Mouse (Mus musculus): ENCODE data around the gene Tmem39b. TPM values are rescaled to one million over a fixed set of nuclear protein-coding genes. Genes with fewer than 3 reads are reported as not detected.
A peak's percentile ranks its signal among the peaks of the same experiment; 100 is the strongest.
"Not testable (repeated sequence)": the region's sequence is repeated elsewhere in the genome, so short reads cannot be mapped to it uniquely, and the experiment has no call there.

The Tmem39b gene
- polyA plus RNA-seq (2015; fragmentation: Nextera tagmentation; extraction: Ambion mirVana): 19.4 and 19.6 TPM in 2 replicates

GRCm38 (mm10) chr4:129696158-129696985 is at the start of gene Tmem39b:
TSS of gene Tmem39b (minus strand) at chr4:129696838.
- under 1% methylated on average over 53 of the region's 57 CpGs for WGBS
- peak within 1 kb of the TSS; percentile 98 for H3K27ac ChIP-seq (replicated peaks)
- peak within 1 kb of the TSS; percentile 84 for H3K9ac ChIP-seq (replicated peaks)
- peak within 1 kb of the TSS; percentile 59 for H3K4me2 ChIP-seq (replicated peaks)
- no peaks in the 10 kb centered on the region for H3K9me3 ChIP-seq
- peak within 1 kb of the TSS; percentile 80 for H3K4me3 ChIP-seq
- H3K36me3 ChIP-seq: peaks cover 28% of the 10 kb centered on the region
- peaks cover 26% of the 10 kb centered on the region for H3K4me1 ChIP-seq
- H3K27me3 ChIP-seq: no peaks in the 10 kb centered on the region
- peak; percentile 89 for ATAC-seq (replicated peaks)

- WGBS: 79% methylated on average over 1 of the region's 1 CpGs
- Histone ChIP-seq H3K4me3 (no peak overlapping the region), H3K9me3 (no peaks in the 10 kb centered on the region), H3K9ac (replicated peaks) (no peak overlapping the region), H3K4me1 (peaks cover 9% of the 10 kb centered on the region), H3K27ac (replicated peaks) (no peak overlapping the region), H3K27me3 (no peaks in the 10 kb centered on the region), H3K4me2 (replicated peaks) (no peak overlapping the region), H3K36me3 (no peaks in the 10 kb centered on the region)
- no peak for ATAC-seq (replicated peaks)
Measured at GRCm38 (mm10) chr4:129746106-129746505, 49.5 kb upstream of the Tmem39b start.

- Histone ChIP-seq H3K36me3 (no peaks in the 10 kb centered on the region), H3K9me3 (no peaks in the 10 kb centered on the region), H3K4me2 (replicated peaks) (peak overlapping the region; percentile 67), H3K27me3 (no peaks in the 10 kb centered on the region), H3K9ac (replicated peaks) (peak overlapping the region; percentile 92), H3K4me3 (peak overlapping the region; percentile 87), H3K27ac (replicated peaks) (peak overlapping the region; percentile 100), H3K4me1 (peaks cover 28% of the 10 kb centered on the region)
- no peak for ATAC-seq (replicated peaks)
- 41% methylated on average over 2 of the region's 2 CpGs for WGBS
Measured at GRCm38 (mm10) chr4:129743494-129743893, 46.9 kb upstream of the Tmem39b start.

GRCm38 (mm10) chr4:129743010-129743390 is 46.4 kb upstream of the Tmem39b start:
- Histone ChIP-seq H3K27ac (replicated peaks) (peak overlapping the region; percentile 100), H3K9me3 (no peaks in the 10 kb centered on the region), H3K4me3 (peak overlapping the region; percentile 87), H3K4me1 (peaks cover 32% of the 10 kb centered on the region), H3K27me3 (no peaks in the 10 kb centered on the region), H3K9ac (replicated peaks) (peak overlapping the region; percentile 92), H3K4me2 (replicated peaks) (peak overlapping the region; percentile 67), H3K36me3 (no peaks in the 10 kb centered on the region)
- 4% methylated on average over 7 of the region's 7 CpGs for WGBS
- peak; percentile 6; the same call in 1 of the 2 replicates for ATAC-seq (replicated peaks)

GRCm38 (mm10) chr4:129742232-129743009 is 45.8 kb upstream of the Tmem39b start, which contains the start of gene Khdrbs1:
TSS of gene Khdrbs1 (minus strand) at chr4:129742303.
- peak within 1 kb of the TSS; percentile 100 for H3K27ac ChIP-seq (replicated peaks)
- under 1% methylated on average over 71 of the region's 76 CpGs for WGBS
- H3K4me1 ChIP-seq: peaks cover 35% of the 10 kb centered on the region

GRCm38 (mm10) chr4:129741974-129742231 is 45.3 kb upstream of the Tmem39b start:
- ATAC-seq (replicated peaks): peak; percentile 44
- Histone ChIP-seq H3K27me3 (no peaks in the 10 kb centered on the region), H3K4me3 (peak overlapping the region; percentile 87), H3K4me2 (replicated peaks) (peak overlapping the region; percentile 47; the same call in 1 of the 2 replicates), H3K9ac (replicated peaks) (peak overlapping the region; percentile 96), H3K9me3 (no peaks in the 10 kb centered on the region), H3K4me1 (peaks cover 40% of the 10 kb centered on the region), H3K27ac (replicated peaks) (peak overlapping the region; percentile 100), H3K36me3 (no peaks in the 10 kb centered on the region)
- WGBS: 0% methylated on average over 34 of the region's 34 CpGs

More at GRCm38 (mm10) chr4:129742232-129743009, 45.8 kb upstream of the Tmem39b start, which contains the start of gene Khdrbs1:
- Histone ChIP-seq H3K4me3 (peak within 1 kb of the TSS; percentile 87), H3K36me3 (no peaks in the 10 kb centered on the region), H3K9me3 (no peaks in the 10 kb centered on the region), H3K9ac (replicated peaks) (peak within 1 kb of the TSS; percentile 96), H3K4me2 (replicated peaks) (peak within 1 kb of the TSS; percentile 67), H3K27me3 (no peaks in the 10 kb centered on the region)
- peak; percentile 95 for ATAC-seq (replicated peaks)

GRCm38 (mm10) chr4:129741251-129741973 is 44.8 kb upstream of the Tmem39b start:
- WGBS: under 1% methylated on average over 62 of the region's 62 CpGs
- H3K9ac ChIP-seq (replicated peaks): peak overlapping the region; percentile 96
- no peaks in the 10 kb centered on the region for H3K9me3 ChIP-seq
- H3K27ac ChIP-seq (replicated peaks): peak overlapping the region; percentile 100
- peaks cover 43% of the 10 kb centered on the region for H3K4me1 ChIP-seq
- peak overlapping the region; percentile 47 for H3K4me2 ChIP-seq (replicated peaks)
- H3K4me3 ChIP-seq: peak overlapping the region; percentile 87
- no peak for ATAC-seq (replicated peaks)
- no peaks in the 10 kb centered on the region for H3K36me3 ChIP-seq
- no peaks in the 10 kb centered on the region for H3K27me3 ChIP-seq

GRCm38 (mm10) chr4:129739111-129739645 is 42.5 kb upstream of the Tmem39b start:
- no peak for ATAC-seq (replicated peaks)
- H3K36me3 ChIP-seq: no peaks in the 10 kb centered on the region
- no peak overlapping the region for H3K27ac ChIP-seq (replicated peaks)
- peak overlapping the region; percentile 47 for H3K4me2 ChIP-seq (replicated peaks)
- WGBS: 70% methylated on average over 4 of the region's 4 CpGs
- H3K9me3 ChIP-seq: no peaks in the 10 kb centered on the region
- peaks cover 52% of the 10 kb centered on the region for H3K4me1 ChIP-seq
- H3K4me3 ChIP-seq: peak overlapping the region; percentile 87
- H3K9ac ChIP-seq (replicated peaks): 0 out of 2 replicates have a peak overlapping the region, but pooled peaks have one; percentile 16
- H3K27me3 ChIP-seq: no peaks in the 10 kb centered on the region

- Histone ChIP-seq H3K4me3 (no peak overlapping the region), H3K4me1 (peaks cover 48% of the 10 kb centered on the region), H3K9me3 (no peaks in the 10 kb centered on the region), H3K4me2 (replicated peaks) (no peak overlapping the region), H3K27ac (replicated peaks) (no peak overlapping the region), H3K36me3 (no peaks in the 10 kb centered on the region), H3K9ac (replicated peaks) (no peak overlapping the region), H3K27me3 (no peaks in the 10 kb centered on the region)
- no peak for ATAC-seq (replicated peaks)
- 86% methylated on average over 1 of the region's 1 CpGs for WGBS
Measured at GRCm38 (mm10) chr4:129736173-129736572, 39.5 kb upstream of the Tmem39b start.

GRCm38 (mm10) chr4:129735485-129735884 is 38.8 kb upstream of the Tmem39b start:
- H3K4me1 ChIP-seq: peaks cover 47% of the 10 kb centered on the region
- not testable (repeated sequence) for H3K27me3 ChIP-seq; H3K9me3 ChIP-seq; H3K36me3 ChIP-seq; ATAC-seq (replicated peaks); H3K4me2 ChIP-seq (replicated peaks); H3K27ac ChIP-seq (replicated peaks); H3K9ac ChIP-seq (replicated peaks); H3K4me3 ChIP-seq
- 78% methylated on average over 4 of the region's 4 CpGs for WGBS

- Histone ChIP-seq H3K4me3 (no peak overlapping the region), H3K27me3 (no peaks in the 10 kb centered on the region), H3K9ac (replicated peaks) (no peak overlapping the region), H3K4me2 (replicated peaks) (no peak overlapping the region), H3K9me3 (no peaks in the 10 kb centered on the region), H3K36me3 (peaks cover 23% of the 10 kb centered on the region), H3K27ac (replicated peaks) (no peak overlapping the region), H3K4me1 (peaks cover 14% of the 10 kb centered on the region; the same call in 1 of the 2 replicates)
- no peak for ATAC-seq (replicated peaks)
- whole genome bisulfite sequencing: 78% methylated on average over 5 of the region's 5 CpGs
Measured at GRCm38 (mm10) chr4:129731423-129731822, 34.8 kb upstream of the Tmem39b start.

All from forebrain, embryonic 15.5 days (tissue).